ENCODE assay signal across 7 mouse cellular contexts in the genomic region with DNA sequence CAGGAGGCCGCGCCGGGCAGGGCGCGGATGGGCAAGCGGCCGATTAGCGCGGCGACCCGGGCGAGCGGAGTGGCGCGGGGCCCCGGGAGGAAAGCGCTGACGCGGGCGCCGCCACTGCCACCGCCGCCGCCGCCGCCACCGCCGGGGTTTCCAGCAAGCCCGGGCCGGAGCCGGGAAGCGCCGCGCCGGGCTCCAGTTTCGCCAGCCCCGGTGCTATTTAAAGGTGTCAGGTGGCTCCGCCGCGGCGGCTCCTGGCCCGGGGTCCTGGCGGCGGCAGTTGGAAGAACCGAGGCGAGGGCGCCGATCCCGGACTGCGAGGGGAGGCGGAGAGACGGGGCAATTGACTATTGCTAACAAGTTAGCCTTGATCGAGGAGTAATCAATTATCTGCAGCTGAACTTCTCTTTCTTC. TPM values are rescaled to one million over a fixed set of nuclear protein-coding genes. Genes with fewer than 3 reads are reported as not detected.
DNase-seq lines count a peak whose midpoint lies in the region; ATAC-seq and TF ChIP-seq lines count a peak whose summit lies in the region.

No protein-coding gene starts in this region.

- no peaks in the 10 kb centered on the region for H3K36me3 ChIP-seq in heart, embryonic 13.5 days
- H3K36me3 ChIP-seq in liver, embryonic 13.5 days: no peaks in the 10 kb centered on the region

- TF ChIP-seq CTCF in layer of hippocampus, adult 2 months (conservative IDR thresholded peaks at IDR 0.05): no peak

- H3K4me1 ChIP-seq in heart, embryonic 13.5 days: peaks cover 49% of the 10 kb centered on the region
- H3K4me1 ChIP-seq in liver, embryonic 13.5 days (replicated peaks): peaks cover 25% of the 10 kb centered on the region

- under 1% methylated on average over 47 of the region's 53 CpGs for WGBS in heart, embryonic 13.5 days
- under 1% methylated on average over 51 of the region's 53 CpGs for WGBS in liver, embryonic 13.5 days (ENCODE audit: insufficient replicate concordance)

- H3K4me2 ChIP-seq in heart, embryonic 13.5 days: peak overlapping the region; percentile 72
- peak overlapping the region; percentile 29; the same call in 1 of the 2 replicates for H3K4me2 ChIP-seq in liver, embryonic 13.5 days

- no peaks in the 10 kb centered on the region for H3K9me3 ChIP-seq in heart, embryonic 13.5 days
- H3K9me3 ChIP-seq in liver, embryonic 13.5 days (replicated peaks): no peaks in the 10 kb centered on the region

- peak overlapping the region; percentile 49 for H3K4me3 ChIP-seq in heart, embryonic 13.5 days
- H3K4me3 ChIP-seq in liver, embryonic 13.5 days (replicated peaks): peak overlapping the region; percentile 24
- H3K4me3 ChIP-seq in layer of hippocampus, adult 2 months: no peak overlapping the region

- DNase-seq in thymus, postnatal 4 days: peak; percentile 41
- DNase-seq in thymus, adult 18-20 months: no peak
- no peak for DNase-seq in liver, embryonic 13.5 days
- no peak for DNase-seq in urinary bladder, adult 18-20 months (ENCODE audit: low spot score in 2 of 2)
- DNase-seq in c-Kit-positive CD71-positive TER-119-positive erythroid progenitor cells, embryonic 14.5 days (ENCODE audit: low spot score): no peak
- no peak for DNase-seq in layer of hippocampus, adult 2 months (ENCODE audit: low spot score in 2 of 2)

- peak overlapping the region; percentile 53 for H3K9ac ChIP-seq in heart, embryonic 13.5 days
- H3K9ac ChIP-seq in liver, embryonic 13.5 days: no peak overlapping the region

- no peak for ATAC-seq in heart, embryonic 13.5 days (ENCODE audit: extremely low read depth, insufficient number of reproducible peaks, low FRiP score, low TSS enrichment)
- no peak for ATAC-seq in liver, embryonic 13.5 days (ENCODE audit: low read depth)

- H3K27ac ChIP-seq in heart, embryonic 13.5 days (replicated peaks): no peak overlapping the region
- no peak overlapping the region for H3K27ac ChIP-seq in liver, embryonic 13.5 days
- H3K27ac ChIP-seq in layer of hippocampus, adult 2 months: no peak overlapping the region

- H3K27me3 ChIP-seq in heart, embryonic 13.5 days (replicated peaks): peaks cover 98% of the 10 kb centered on the region
- H3K27me3 ChIP-seq in liver, embryonic 13.5 days: peaks cover 99% of the 10 kb centered on the region

RNA-seq across cellular contexts. Expression of a gene that starts 0.3 kb away (rescaled TPM):
- not detected in 2 replicates for polyA plus RNA-seq in heart, embryonic 13.5 days (2015; fragmentation: Nextera tagmentation; extraction: Ambion mirVana)
- 0.05 TPM in 1 of 2 replicates, not detected in the other for polyA plus RNA-seq in liver, embryonic 13.5 days (2015; fragmentation: Nextera tagmentation; extraction: Ambion mirVana)
- total RNA-seq in layer of hippocampus, adult 2 months (2021): not detected
